Mouse (Mus musculus) lung, embryonic 15.5 days (tissue): ENCODE data around the gene Tcp11l2. TPM values are rescaled to one million over a fixed set of nuclear protein-coding genes. Genes with fewer than 3 reads are reported as not detected.

Experiments used
- ATAC-seq: fragments of 200-750 bp; cut with Nextera tagmentation; 2 replicates; pipeline ENCODE4 v1.8.0; 2017; ENCODE audit warnings: moderate number of reproducible peaks, borderline replicate concordance; ENCODE audit not compliant: low FRiP score, low TSS enrichment; ENCODE audit errors: extremely low read depth
- H3K27ac ChIP-seq: fragments of 300-500 bp; sonication (generic); 2 replicates; pipeline ENCODE4 v1.5.1; 2015; ENCODE audit warnings: moderate library complexity, mild to moderate bottlenecking, inconsistent platforms
- H3K27me3 ChIP-seq: fragments of 300-500 bp; sonication (generic); 2 replicates; pipeline ENCODE4 v1.6.1; 2015; ENCODE audit warnings: inconsistent platforms
- H3K36me3 ChIP-seq: fragments of 300-500 bp; sonication (generic); 2 replicates; pipeline ENCODE4 v1.6.1; 2015; ENCODE audit warnings: inconsistent platforms
- H3K4me1 ChIP-seq: fragments of 300-500 bp; sonication (generic); 2 replicates; pipeline ENCODE4 v1.6.1; 2015; ENCODE audit warnings: inconsistent platforms
- H3K4me2 ChIP-seq: fragments of 300-500 bp; sonication (generic); 2 replicates; pipeline ENCODE4 v1.6.1; 2015; ENCODE audit warnings: inconsistent platforms, mild to moderate bottlenecking, moderate library complexity
- H3K4me3 ChIP-seq: fragments of 300-500 bp; sonication (generic); 2 replicates; pipeline ENCODE4 v1.5.1; 2015; ENCODE audit warnings: mild to moderate bottlenecking, inconsistent platforms
- H3K9ac ChIP-seq: fragments of 300-500 bp; sonication (generic); 2 replicates; pipeline ENCODE4 v1.6.1; 2015; ENCODE audit warnings: inconsistent platforms
- H3K9me3 ChIP-seq: fragments of 300-500 bp; sonication (generic); 2 replicates; pipeline ENCODE4 v1.6.1; 2016; ENCODE audit warnings: inconsistent platforms
- WGBS: fragments of 180-500 bp; shearing (Covaris S2); methylation state at CpG from one replicate; pipeline ENCODE4 v1.1.7; 2015; 5-methylcytosine and 5-hydroxymethylcytosine counted together
- polyA plus RNA-seq: library from polyadenylated mRNA; unstranded; fragments of >200 nt; fragmentation: Nextera tagmentation; extraction: Ambion mirVana; gene quantifications from 2 replicates; pipeline ENCODE4 v1.2.1, GENCODE M21; 2015

Gene Tcp11l2
- polyA plus RNA-seq, 1 experiment from 2014 or later, result 29.0 TPM

DNA sequence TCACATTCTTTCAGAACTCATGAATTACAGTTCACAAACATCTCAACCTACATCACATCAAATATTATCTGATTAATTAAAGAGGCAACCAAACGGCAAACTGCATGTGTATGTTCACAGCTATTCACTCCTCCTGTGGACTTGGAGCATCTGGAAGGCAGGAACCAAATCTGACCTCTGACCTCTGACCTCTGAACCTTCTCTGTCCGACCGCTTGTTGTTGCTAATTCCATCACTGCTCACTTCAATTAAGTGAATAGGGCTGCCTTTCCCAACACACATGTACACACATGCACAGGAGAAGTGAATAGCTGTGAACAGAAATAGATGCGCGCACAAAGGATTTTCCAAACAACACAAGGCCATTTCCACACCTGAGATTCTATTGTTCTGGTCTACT lies 14.3 kb upstream of the Tcp11l2 start:
- no peak for ATAC-seq
- no peaks in the 10 kb centered on the region for H3K27me3 ChIP-seq
- peaks cover 6% of the 10 kb centered on the region; the same call in 1 of the 2 replicates for H3K4me1 ChIP-seq

DNA sequence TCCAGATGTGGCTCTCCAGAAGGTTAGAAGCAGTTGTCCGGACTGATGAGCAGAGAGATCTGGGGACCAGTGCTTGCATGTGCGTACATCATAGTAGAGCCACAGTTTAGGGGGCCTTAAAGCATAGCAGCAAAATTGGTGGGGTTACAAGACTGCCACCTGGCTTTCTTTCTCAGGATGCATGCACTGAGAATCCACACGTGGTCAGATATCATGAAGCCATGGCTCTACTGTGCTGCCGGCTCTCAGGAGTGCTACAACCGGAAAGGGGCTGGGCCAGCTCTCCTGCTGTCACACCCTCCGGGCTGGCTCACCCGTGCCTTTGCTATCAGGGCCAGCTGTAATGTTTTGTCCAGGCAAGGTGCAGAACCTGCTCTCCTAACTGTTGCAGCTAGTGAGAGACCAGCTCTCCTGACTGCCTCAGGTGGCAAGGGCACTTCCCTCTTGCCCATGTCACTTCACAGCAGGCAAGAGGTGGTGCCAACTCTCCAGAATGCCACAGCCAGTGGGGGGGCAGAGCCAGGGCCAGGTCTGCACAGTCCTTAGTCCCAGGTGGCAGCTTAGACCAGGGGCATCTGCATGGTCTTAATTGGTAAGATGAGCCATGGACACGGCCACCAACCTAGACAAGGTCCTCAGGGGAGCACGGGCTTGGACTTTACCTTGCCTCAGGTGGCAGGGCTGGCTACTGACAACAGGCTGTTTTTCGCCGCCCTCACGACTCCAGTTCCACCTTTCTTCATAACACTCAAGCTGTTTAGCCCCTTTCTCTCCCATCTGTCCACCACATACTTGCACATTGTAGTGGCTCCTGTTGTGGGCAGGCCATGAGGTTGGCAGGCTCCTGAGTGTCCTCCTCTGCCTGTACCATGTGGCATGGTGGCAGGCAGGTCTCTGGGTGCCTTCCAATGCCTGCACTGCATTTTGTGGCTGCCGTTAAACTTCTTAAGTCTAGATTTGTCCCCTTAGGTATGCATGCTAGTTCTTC lies 13.6 kb upstream of the Tcp11l2 start:
- WGBS, result 60% methylated on average over 13 of the region's 13 CpGs
- peak; percentile 71; the same call in 1 of the 2 replicates for ATAC-seq
- H3K27me3 ChIP-seq, result no peaks in the 10 kb centered on the region

More for the DNA sequence above, 14.3 kb upstream of the Tcp11l2 start:
- no peaks in the 10 kb centered on the region for H3K9me3 ChIP-seq
- no peak overlapping the region for H3K9ac ChIP-seq
- no peaks in the 10 kb centered on the region for H3K36me3 ChIP-seq
- WGBS, result 59% methylated on average over 5 of the region's 5 CpGs
- no peak overlapping the region for H3K27ac ChIP-seq
- no peak overlapping the region for H3K4me2 ChIP-seq
- H3K4me3 ChIP-seq, result no peak overlapping the region

DNA sequence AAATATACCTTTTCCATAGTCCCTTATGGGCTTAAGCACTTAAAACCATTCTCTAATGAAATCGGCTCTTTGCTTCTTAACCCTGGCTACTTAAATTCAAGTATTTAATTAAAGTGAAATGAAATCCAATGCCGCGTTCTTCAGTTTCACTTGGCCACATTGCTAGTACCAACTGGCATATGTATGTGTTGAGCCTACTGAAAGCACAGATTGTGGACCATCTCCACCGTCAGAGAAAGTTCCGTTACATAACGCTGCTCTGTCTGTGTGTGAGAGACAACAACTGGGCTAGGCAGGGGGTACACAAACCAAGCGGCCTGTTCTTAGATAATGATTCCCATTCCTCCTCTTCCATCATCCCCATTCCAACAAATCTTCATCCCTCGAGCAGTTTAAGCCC lies 12.0 kb upstream of the Tcp11l2 start:
- WGBS, result 76% methylated on average over 8 of the region's 8 CpGs
- no peaks in the 10 kb centered on the region for H3K9me3 ChIP-seq

More for the DNA sequence above, 13.6 kb upstream of the Tcp11l2 start:
- Histone ChIP-seq H3K27ac (no peak overlapping the region), H3K4me2 (no peak overlapping the region), H3K9ac (no peak overlapping the region), H3K9me3 (no peaks in the 10 kb centered on the region), H3K36me3 (no peaks in the 10 kb centered on the region), H3K4me3 (no peak overlapping the region), H3K4me1 (peaks cover 6% of the 10 kb centered on the region; the same call in 1 of the 2 replicates)

DNA sequence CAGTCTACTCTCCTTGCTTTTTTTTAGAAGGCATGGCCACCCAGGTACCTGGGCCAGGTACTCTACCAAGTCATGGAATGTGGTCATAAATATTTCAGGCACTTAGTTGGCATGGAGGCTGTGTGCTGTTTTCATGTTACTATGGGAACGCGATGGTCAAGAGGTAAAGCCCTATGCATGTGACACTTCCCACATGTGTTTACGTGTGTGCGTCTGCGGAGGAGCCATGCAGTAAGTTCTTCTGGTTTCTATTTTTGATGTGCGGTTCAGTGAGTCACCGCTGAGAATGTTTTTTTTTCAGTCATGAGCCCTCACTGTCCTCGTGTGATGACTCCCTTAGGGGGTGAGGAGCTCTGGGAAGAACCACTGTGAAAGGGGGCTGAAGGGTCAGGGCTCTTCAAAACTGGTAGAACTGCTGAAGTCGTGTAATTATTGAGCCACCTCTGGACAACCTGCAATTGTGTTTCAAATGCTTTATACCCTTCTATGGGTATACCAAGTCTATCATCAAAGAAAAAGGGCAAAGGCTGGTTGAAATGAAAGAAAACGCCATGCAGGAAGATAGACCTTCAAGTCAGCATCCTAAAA lies 5.3 kb upstream of the Tcp11l2 start:
- H3K9ac ChIP-seq, result no peak overlapping the region
- H3K27me3 ChIP-seq, result no peaks in the 10 kb centered on the region
- H3K4me3 ChIP-seq, result no peak overlapping the region
- WGBS, result 76% methylated on average over 10 of the region's 10 CpGs
- no peak overlapping the region for H3K4me2 ChIP-seq
- no peak overlapping the region for H3K27ac ChIP-seq
- ATAC-seq, result no peak
- no peaks in the 10 kb centered on the region for H3K9me3 ChIP-seq
- H3K36me3 ChIP-seq, result no peaks in the 10 kb centered on the region
- H3K4me1 ChIP-seq, result peaks cover 4% of the 10 kb centered on the region; the same call in 1 of the 2 replicates

More for the DNA sequence above, 12.0 kb upstream of the Tcp11l2 start:
- Histone ChIP-seq H3K4me1 (peaks cover 6% of the 10 kb centered on the region; the same call in 1 of the 2 replicates), H3K27me3 (no peaks in the 10 kb centered on the region), H3K4me3 (no peak overlapping the region), H3K9ac (no peak overlapping the region), H3K27ac (no peak overlapping the region), H3K4me2 (no peak overlapping the region), H3K36me3 (no peaks in the 10 kb centered on the region)
- no peak for ATAC-seq

DNA sequence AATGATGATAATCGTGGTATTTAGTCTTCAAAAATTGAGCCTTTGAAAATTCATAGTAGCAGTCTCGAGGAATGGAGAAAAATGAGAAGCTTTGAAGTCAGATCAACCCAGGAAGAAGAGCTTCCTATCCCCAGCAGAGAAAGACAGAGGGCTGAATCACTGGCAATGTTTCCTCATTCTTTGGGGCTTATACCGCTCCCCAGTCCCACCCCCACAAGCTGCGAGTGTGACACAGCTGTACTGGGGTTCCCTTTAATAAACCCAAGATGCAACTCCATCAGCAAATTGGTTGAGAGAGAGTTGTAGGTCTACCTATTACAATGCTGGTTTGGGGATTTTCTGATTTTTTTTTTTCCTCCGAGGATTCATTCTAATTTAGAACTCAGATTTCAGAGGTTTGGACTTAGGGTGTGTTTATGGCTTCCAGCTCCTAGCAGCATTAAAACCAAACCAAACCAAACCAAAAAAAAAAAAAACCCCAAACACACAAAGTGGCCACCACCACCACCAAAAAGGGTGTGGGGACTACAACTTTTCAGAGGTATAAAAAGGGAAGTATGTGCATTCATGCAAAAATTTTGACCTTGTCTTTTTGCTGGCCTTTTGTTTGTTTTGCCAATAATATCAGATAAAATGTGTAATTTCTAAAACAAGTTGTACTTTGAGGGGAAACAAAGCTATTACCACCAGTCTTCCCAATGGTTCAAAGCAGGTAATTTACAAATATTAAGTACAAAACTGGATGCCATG lies 2.6 kb upstream of the Tcp11l2 start:
- Histone ChIP-seq H3K4me2 (no peak overlapping the region), H3K36me3 (no peaks in the 10 kb centered on the region), H3K27me3 (no peaks in the 10 kb centered on the region), H3K9me3 (no peaks in the 10 kb centered on the region), H3K4me1 (peaks cover 15% of the 10 kb centered on the region), H3K4me3 (no peak overlapping the region), H3K27ac (no peak overlapping the region), H3K9ac (no peak overlapping the region)
- ATAC-seq, result no peak
- WGBS, result 57% methylated on average over 5 of the region's 5 CpGs

DNA sequence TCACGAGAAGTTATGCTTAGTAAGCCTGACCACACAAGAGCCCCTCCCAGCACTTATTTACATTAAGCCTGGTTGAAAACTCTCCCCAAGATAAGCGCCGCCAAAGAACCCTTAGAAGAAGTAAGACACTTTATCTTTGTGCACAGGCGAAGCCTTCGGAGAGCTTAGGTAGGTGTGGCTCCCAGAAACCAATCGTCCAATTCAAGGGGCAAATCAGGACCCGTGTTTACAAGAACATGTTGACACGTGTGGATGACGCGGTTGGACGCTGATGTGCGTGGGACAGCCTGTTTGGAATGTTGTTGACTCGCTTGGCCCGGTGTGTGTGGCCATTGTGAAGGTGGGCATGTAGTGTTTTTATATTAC lies 414 bp upstream of the Tcp11l2 start:
- H3K4me1 ChIP-seq, result peaks cover 15% of the 10 kb centered on the region
- no peaks in the 10 kb centered on the region for H3K9me3 ChIP-seq
- peak; percentile 77 for ATAC-seq
- H3K27ac ChIP-seq, result peak overlapping the region; percentile 76
- H3K27me3 ChIP-seq, result no peaks in the 10 kb centered on the region
- H3K9ac ChIP-seq, result peak overlapping the region; percentile 45; the same call in 1 of the 2 replicates
- H3K36me3 ChIP-seq, result no peaks in the 10 kb centered on the region
- H3K4me3 ChIP-seq, result peak overlapping the region; percentile 81
- WGBS, result 0% methylated on average over 14 of the region's 14 CpGs
- peak overlapping the region; percentile 95 for H3K4me2 ChIP-seq

DNA sequence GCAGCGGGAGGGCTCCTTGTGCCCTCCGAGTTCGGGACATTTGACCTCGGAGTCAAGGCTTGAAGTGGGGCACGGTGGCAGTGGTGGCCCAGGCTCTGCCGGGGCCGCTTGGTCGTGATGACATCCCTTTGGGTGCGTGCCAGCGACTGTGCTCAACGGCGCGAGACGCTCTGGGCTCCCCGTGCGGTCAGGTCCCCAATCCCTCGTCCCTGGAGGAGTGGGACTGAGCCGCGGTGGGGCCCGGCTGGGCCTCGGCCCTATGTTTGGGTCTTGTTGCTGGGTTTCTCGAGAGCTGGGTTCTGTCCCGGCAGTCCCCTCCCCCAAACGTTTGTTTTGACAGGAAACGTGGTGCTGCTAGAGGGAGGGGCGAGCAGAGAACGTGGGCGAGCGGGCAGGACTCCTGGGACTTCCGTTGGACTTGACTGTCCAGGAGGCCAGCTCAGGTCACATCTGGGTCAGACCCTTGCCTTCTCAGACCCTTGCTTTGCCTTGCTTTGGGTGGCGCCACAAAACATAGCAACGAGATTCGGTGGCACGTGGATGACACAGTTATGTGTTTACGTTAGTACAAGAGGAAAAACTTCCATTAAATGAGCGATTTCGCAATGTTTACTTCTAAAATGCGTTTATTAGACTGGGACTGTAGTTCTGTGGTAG lies 773 bp downstream of the Tcp11l2 start:
- Histone ChIP-seq H3K9ac (peak overlapping the region; percentile 45), H3K36me3 (no peaks in the 10 kb centered on the region), H3K27ac (peak overlapping the region; percentile 76), H3K4me3 (peak overlapping the region; percentile 81), H3K27me3 (no peaks in the 10 kb centered on the region), H3K4me1 (peaks cover 22% of the 10 kb centered on the region), H3K4me2 (peak overlapping the region; percentile 95), H3K9me3 (no peaks in the 10 kb centered on the region)
- under 1% methylated on average over 37 of the region's 38 CpGs for WGBS
- ATAC-seq, result peak; percentile 56

DNA sequence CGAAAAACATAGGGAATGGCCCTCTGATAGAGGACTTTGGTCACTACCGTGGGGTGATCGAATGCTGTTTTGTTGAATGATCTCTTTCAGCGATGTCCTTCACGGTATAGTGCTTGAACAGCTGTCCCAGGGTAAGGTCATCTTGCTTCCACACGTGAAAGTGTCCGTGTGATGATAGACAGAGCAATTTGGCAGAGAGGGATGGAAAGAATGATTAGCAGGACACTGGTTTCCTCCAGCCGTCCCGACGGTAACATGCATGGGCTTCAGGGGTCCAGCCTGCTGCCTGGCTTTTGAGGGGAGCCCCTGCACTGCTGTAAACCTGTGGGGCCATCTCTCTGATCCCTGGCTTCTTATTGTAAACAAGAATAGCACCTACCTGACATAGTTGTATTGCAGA lies 2.3 kb downstream of the Tcp11l2 start:
- Histone ChIP-seq H3K36me3 (no peaks in the 10 kb centered on the region), H3K4me1 (peaks cover 30% of the 10 kb centered on the region), H3K27ac (no peak overlapping the region), H3K9me3 (no peaks in the 10 kb centered on the region), H3K4me2 (no peak overlapping the region), H3K9ac (no peak overlapping the region), H3K4me3 (no peak overlapping the region), H3K27me3 (no peaks in the 10 kb centered on the region)
- ATAC-seq, result no peak
- 76% methylated on average over 10 of the region's 10 CpGs for WGBS

DNA sequence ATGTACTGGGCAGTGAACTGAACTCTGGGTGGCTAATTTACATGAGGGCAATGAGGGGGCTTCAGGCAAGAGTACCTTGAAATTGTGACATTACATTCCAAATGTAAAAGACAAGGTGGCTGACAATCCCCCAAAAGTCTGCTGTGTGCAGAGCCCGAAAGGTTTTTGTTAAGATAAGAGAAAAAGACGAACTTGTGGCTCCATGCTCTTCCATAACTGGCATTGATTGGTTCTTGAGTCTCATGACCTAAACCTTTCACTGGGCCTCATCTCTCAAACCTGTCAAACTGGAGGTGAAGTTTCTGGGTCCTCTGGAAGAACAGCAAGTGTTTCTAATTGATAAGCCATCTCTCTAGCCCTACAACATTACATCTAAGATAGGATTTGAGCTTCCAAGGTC lies 3.1 kb downstream of the Tcp11l2 start:
- Histone ChIP-seq H3K4me2 (no peak overlapping the region), H3K36me3 (no peaks in the 10 kb centered on the region), H3K27me3 (no peaks in the 10 kb centered on the region), H3K9me3 (no peaks in the 10 kb centered on the region), H3K9ac (no peak overlapping the region), H3K4me1 (peaks cover 30% of the 10 kb centered on the region), H3K27ac (no peak overlapping the region), H3K4me3 (no peak overlapping the region)
- WGBS, result 49% methylated on average over 2 of the region's 2 CpGs
- no peak for ATAC-seq

DNA sequence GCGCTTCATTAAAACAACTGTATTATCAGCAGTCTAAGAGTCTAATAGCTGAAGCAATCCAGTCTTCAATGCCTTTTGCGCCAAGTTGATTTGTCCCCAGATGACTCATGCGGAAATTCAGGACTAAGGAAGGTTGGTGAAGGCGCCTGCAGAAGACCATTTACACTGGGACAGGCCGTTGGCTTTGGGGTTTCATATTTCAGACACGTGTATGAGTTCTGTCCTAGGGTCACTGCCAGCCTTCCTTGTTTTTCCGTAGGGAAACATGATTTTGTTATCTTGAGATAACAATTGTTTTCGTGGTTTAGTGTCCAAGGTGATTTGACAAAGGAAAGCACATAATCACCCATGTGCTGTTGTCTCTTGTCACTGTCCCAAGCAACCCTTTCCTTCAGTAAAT lies 4.8 kb downstream of the Tcp11l2 start:
- 48% methylated on average over 8 of the region's 8 CpGs for WGBS
- Histone ChIP-seq H3K4me1 (peaks cover 29% of the 10 kb centered on the region), H3K27ac (no peak overlapping the region), H3K4me2 (no peak overlapping the region), H3K36me3 (no peaks in the 10 kb centered on the region), H3K27me3 (no peaks in the 10 kb centered on the region), H3K9ac (no peak overlapping the region), H3K4me3 (no peak overlapping the region), H3K9me3 (no peaks in the 10 kb centered on the region)
- no peak for ATAC-seq

DNA sequence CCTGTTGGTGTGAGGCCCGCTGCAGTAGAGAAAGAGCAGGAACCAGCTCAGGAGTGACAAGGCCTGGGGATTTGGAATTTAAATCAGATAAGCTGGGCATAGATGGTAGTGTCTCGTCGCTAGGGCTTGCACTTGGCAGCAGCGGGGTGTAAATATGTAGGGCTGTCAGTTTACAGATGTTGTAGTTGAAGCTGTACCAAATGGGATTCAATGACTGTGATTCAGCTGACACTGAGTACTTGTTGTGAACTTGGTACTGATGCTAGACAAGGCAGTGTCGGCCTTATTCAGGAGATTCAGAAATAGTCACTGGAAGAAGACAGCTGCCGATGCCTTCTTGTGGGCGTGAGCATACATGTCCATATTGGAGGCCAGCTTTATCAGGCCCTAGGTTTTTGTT lies 5.8 kb downstream of the Tcp11l2 start:
- WGBS, result 68% methylated on average over 7 of the region's 7 CpGs
- no peak overlapping the region for H3K4me2 ChIP-seq
- no peaks in the 10 kb centered on the region for H3K36me3 ChIP-seq
- H3K4me3 ChIP-seq, result no peak overlapping the region
- H3K4me1 ChIP-seq, result peaks cover 29% of the 10 kb centered on the region
- no peak overlapping the region for H3K9ac ChIP-seq
- H3K27me3 ChIP-seq, result no peaks in the 10 kb centered on the region
- H3K27ac ChIP-seq, result 0 out of 2 replicates have a peak overlapping the region, but pooled peaks have one; percentile 0
- no peak for ATAC-seq
- no peaks in the 10 kb centered on the region for H3K9me3 ChIP-seq
